Mouse (Mus musculus) small intestine, adult 2 months (tissue): Measurements from ENCODE around the gene Arhgef18.

Source experiments
- CTCF ChIP-seq: fragments of 200-500 bp; IDR thresholded peaks from 2 replicates; pipeline ENCODE4 v1.5.1; 2012; ENCODE audit warnings: low read depth, mild to moderate bottlenecking, control low read depth, inconsistent platforms, low read length, moderate library complexity, mixed read lengths; ENCODE audit not compliant: insufficient replicate concordance, insufficient read length; ENCODE audit errors: extremely low read depth
- POLR2A ChIP-seq: fragments of 200-500 bp; IDR thresholded peaks from 2 replicates; pipeline ENCODE4 v1.6.1; 2012; ENCODE audit warnings: low read depth, mild to moderate bottlenecking, control low read depth, inconsistent platforms, low read length, moderate library complexity

DNA sequence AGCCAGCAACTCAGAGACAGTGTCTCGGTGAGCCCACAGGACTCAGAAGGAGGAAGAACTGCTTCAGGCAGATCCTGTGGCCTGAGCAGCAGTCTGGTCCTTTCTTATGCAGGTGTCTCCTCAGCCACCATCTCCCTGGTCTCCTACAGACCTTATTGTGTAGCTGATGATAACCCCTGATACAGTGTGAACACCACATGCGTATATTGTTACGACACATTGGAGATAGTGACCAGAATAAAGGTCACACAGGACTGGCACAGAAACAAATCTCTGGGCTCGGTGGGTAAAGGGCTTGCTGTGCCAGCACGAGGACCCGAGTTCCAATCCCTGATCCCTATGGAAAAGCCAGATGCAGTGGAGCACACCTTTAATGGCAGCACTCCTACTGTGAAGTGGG is 22.9 kb downstream of the Arhgef18 start:
- TF ChIP-seq POLR2A (no peak), CTCF (no peak)
